In the genomic region with DNA sequence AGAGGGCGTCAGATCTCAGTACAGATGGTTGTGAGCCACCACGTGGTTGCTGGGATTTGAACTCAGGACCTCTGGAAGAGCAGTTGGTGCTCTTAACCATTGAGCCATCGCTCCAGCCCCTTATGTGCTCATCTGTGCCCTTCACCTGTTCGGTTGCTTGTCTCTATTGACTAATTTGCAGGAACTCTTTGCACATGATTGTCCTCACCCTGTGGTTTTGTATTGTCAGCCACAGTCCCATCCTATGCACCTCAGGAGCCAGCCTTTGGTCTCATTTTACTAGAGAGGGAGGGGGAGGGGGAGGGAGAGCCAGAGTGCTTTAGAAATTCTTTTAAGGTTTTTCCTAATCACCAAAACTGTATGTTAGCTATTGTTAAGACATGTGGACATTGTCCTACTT, we compare ENCODE assay signal across 24 mouse cellular contexts. TPM values are rescaled to one million over a fixed set of nuclear protein-coding genes. Genes with fewer than 3 reads are reported as not detected.
A peak's percentile ranks its signal among the peaks of the same experiment; 100 is the strongest.
DNase-seq lines count a peak whose midpoint lies in the region; ATAC-seq and TF ChIP-seq lines count a peak whose summit lies in the region.
"Had no signal": no experiment of that assay in that cellular context is flagged by ENCODE, and none has a peak within 500 bp of the region (broad histone marks: within the 10 kb centered on the region; RNA-seq: fewer than 3 reads in every experiment).

No protein-coding gene starts in this region.

- no peak for TF ChIP-seq EP300 in liver, postnatal 0 days (IDR thresholded peaks at IDR 0.05; ENCODE audit: low read depth)

- no peaks in the 10 kb centered on the region for H3K27me3 ChIP-seq in liver, postnatal 0 days (ENCODE audit: insufficient read depth, low read length)
- no peaks in the 10 kb centered on the region for H3K27me3 ChIP-seq in liver, embryonic 12.5 days (replicated peaks)
- H3K27me3 ChIP-seq in E14TG2a.4 (ENCODE audit: insufficient read depth, low read length), result no peaks in the 10 kb centered on the region
- H3K27me3 ChIP-seq: forebrain, embryonic 13.5 days; heart, embryonic 13.5 days; hindbrain, embryonic 13.5 days had no signal

- H3K36me3 ChIP-seq in liver, postnatal 0 days (replicated peaks; ENCODE audit: insufficient read depth, low read length), result no peaks in the 10 kb centered on the region
- no peaks in the 10 kb centered on the region for H3K36me3 ChIP-seq in liver, embryonic 12.5 days
- no peaks in the 10 kb centered on the region for H3K36me3 ChIP-seq in E14TG2a.4 (ENCODE audit: insufficient read depth, low read length)
- H3K36me3 ChIP-seq: forebrain, embryonic 10.5 days; heart, embryonic 10.5 days; heart, embryonic 13.5 days; hindbrain, embryonic 10.5 days; hindbrain, embryonic 13.5 days had no signal

- 49% methylated on average over 4 of the region's 4 CpGs for WGBS in liver, postnatal 0 days (ENCODE audit: insufficient replicate concordance)
- WGBS in liver, embryonic 12.5 days (ENCODE audit: insufficient replicate concordance), result 47% methylated on average over 4 of the region's 4 CpGs

- no peak overlapping the region for H3K9ac ChIP-seq in liver, postnatal 0 days (replicated peaks)
- H3K9ac ChIP-seq in liver, embryonic 12.5 days, result no peak overlapping the region
- H3K9ac ChIP-seq: forebrain, embryonic 13.5 days; heart, embryonic 13.5 days; hindbrain, embryonic 13.5 days had no signal

- no peak for TF ChIP-seq CTCF in liver, postnatal 0 days (IDR thresholded peaks at IDR 0.05; ENCODE audit: low read depth)
- TF ChIP-seq CTCF in E14TG2a.4 (conservative IDR thresholded peaks at IDR 0.05; ENCODE audit: low read length), result 0 out of 2 replicates have a peak, but pooled peaks have one; percentile 4

- no peak overlapping the region for H3K4me3 ChIP-seq in liver, postnatal 0 days (ENCODE audit: low read depth, low read length)
- H3K4me3 ChIP-seq in liver, embryonic 12.5 days, result no peak overlapping the region
- H3K4me3 ChIP-seq in E14TG2a.4 (replicated peaks; ENCODE audit: low read length), result no peak overlapping the region
- H3K4me3 ChIP-seq: forebrain, embryonic 10.5 days; forebrain, embryonic 13.5 days; heart, adult 2 months; heart, embryonic 10.5 days; heart, embryonic 13.5 days; hindbrain, embryonic 10.5 days; hindbrain, embryonic 13.5 days had no signal

- 0 out of 2 replicates have a peak, but pooled peaks have one; percentile 19 for ATAC-seq in liver, postnatal 0 days
- ATAC-seq in liver, embryonic 12.5 days, result no peak
- peak; percentile 46; the same call in 1 of the 2 replicates for ATAC-seq in megakaryocyte progenitor cell, adult 5-6 weeks (replicated peaks; ENCODE audit: poor library complexity)
- ATAC-seq: forebrain, embryonic 13.5 days; forebrain, embryonic 16.5 days; hindbrain, embryonic 16.5 days had no signal

- H3K4me2 ChIP-seq in liver, postnatal 0 days (ENCODE audit: low read depth, low read length), result no peak overlapping the region
- H3K4me2 ChIP-seq in liver, embryonic 12.5 days, result no peak overlapping the region
- H3K4me2 ChIP-seq: forebrain, embryonic 13.5 days; heart, embryonic 13.5 days; hindbrain, embryonic 13.5 days had no signal

- no peaks in the 10 kb centered on the region for H3K4me1 ChIP-seq in liver, postnatal 0 days (ENCODE audit: insufficient read depth)
- 0 out of 2 replicates have a peak, but pooled peaks cover 3% of the 10 kb centered on the region for H3K4me1 ChIP-seq in liver, embryonic 12.5 days
- no peaks in the 10 kb centered on the region for H3K4me1 ChIP-seq in E14TG2a.4 (replicated peaks; ENCODE audit: low read depth, low read length)
- H3K4me1 ChIP-seq: forebrain, embryonic 10.5 days; forebrain, embryonic 13.5 days; heart, embryonic 10.5 days; heart, embryonic 13.5 days; hindbrain, embryonic 10.5 days; hindbrain, embryonic 13.5 days had no signal

- intact Hi-C loops in heart, postnatal 14 days (cut with DNase I), result loop anchor here (10.0 kb wide), 1 partner anchor 197 kb away; the partner anchor contains the start of genes 4930544D05Rik and Chrne

- no peak overlapping the region for H3K27ac ChIP-seq in liver, postnatal 0 days (ENCODE audit: low read depth)
- no peak overlapping the region for H3K27ac ChIP-seq in liver, embryonic 12.5 days
- H3K27ac ChIP-seq: forebrain, embryonic 10.5 days; forebrain, embryonic 13.5 days; heart, adult 2 months; heart, embryonic 10.5 days; heart, embryonic 13.5 days; hindbrain, embryonic 10.5 days; hindbrain, embryonic 13.5 days had no signal

- H3K9me3 ChIP-seq in liver, postnatal 0 days (ENCODE audit: low read length), result no peaks in the 10 kb centered on the region
- H3K9me3 ChIP-seq in liver, embryonic 12.5 days (replicated peaks), result no peaks in the 10 kb centered on the region
- no peaks in the 10 kb centered on the region for H3K9me3 ChIP-seq in E14TG2a.4 (ENCODE audit: low read length)
- H3K9me3 ChIP-seq: forebrain, embryonic 10.5 days; forebrain, embryonic 13.5 days; heart, embryonic 10.5 days; heart, embryonic 13.5 days; hindbrain, embryonic 10.5 days; hindbrain, embryonic 13.5 days had no signal

- DNase-seq in liver, postnatal 0 days, result no peak
- no peak for DNase-seq in heart, postnatal 14 days
- no peak for DNase-seq in urinary bladder, postnatal 14 days (ENCODE audit: low spot score)
- DNase-seq: adrenal gland, adult 8-10 months; adrenal gland, postnatal 25 days; cerebellum, adult 18-20 months; cerebellum, adult 9-10 months; cerebellum, postnatal 14 days; gastrocnemius, postnatal 10 days; gastrocnemius, postnatal 36 days; heart, adult 2 months had no signal

RNA-seq across cellular contexts. Expression of gene Pelp1, which starts 8.4 kb away (rescaled TPM):
- polyA plus RNA-seq in liver, postnatal 0 days (2015; fragmentation: Nextera tagmentation; extraction: Ambion mirVana), result 6.1 and 6.4 TPM in 2 replicates
- 28.6 and 29.7 TPM in 2 replicates for polyA plus RNA-seq in liver, embryonic 12.5 days (2016; fragmentation: Nextera tagmentation; extraction: Ambion mirVana)
- 27.1 and 28.4 TPM in 2 replicates for total RNA-seq in megakaryocyte progenitor cell, adult 5-6 weeks (2015)
- 9.5 and 16.8 TPM in 2 replicates for total RNA-seq in megakaryocyte progenitor cell, adult 5-6 weeks (2017)
- 10 to 100 TPM; 19.8 to 22.9 TPM for total RNA-seq in heart, postnatal 14 days (2021)

RNA-seq across cellular contexts. Expression of gene Arrb2, which starts 14.2 kb away (rescaled TPM):
- 20.0 and 21.8 TPM in 2 replicates for polyA plus RNA-seq in liver, postnatal 0 days (2015; fragmentation: Nextera tagmentation; extraction: Ambion mirVana)
- 17.9 and 22.5 TPM in 2 replicates for polyA plus RNA-seq in liver, embryonic 12.5 days (2016; fragmentation: Nextera tagmentation; extraction: Ambion mirVana)
- 43.9 and 47.7 TPM in 2 replicates for total RNA-seq in megakaryocyte progenitor cell, adult 5-6 weeks (2015)
- total RNA-seq in megakaryocyte progenitor cell, adult 5-6 weeks (2017), result 31.4 and 48.0 TPM in 2 replicates
- total RNA-seq in heart, postnatal 14 days (2021), result 10 to 100 TPM; 13.8 to 17.0 TPM

RNA-seq across cellular contexts. Expression of gene Med11, which starts 33.5 kb away (rescaled TPM):
- 14.3 and 15.1 TPM in 2 replicates for polyA plus RNA-seq in liver, postnatal 0 days (2015; fragmentation: Nextera tagmentation; extraction: Ambion mirVana)
- polyA plus RNA-seq in liver, embryonic 12.5 days (2016; fragmentation: Nextera tagmentation; extraction: Ambion mirVana), result 19.7 and 21.7 TPM in 2 replicates
- total RNA-seq in megakaryocyte progenitor cell, adult 5-6 weeks (2015), result 36.7 and 37.1 TPM in 2 replicates
- 37.0 and 40.2 TPM in 2 replicates for total RNA-seq in megakaryocyte progenitor cell, adult 5-6 weeks (2017)
- total RNA-seq in heart, postnatal 14 days (2021), result 1 to 10 TPM; 7.3 to 8.5 TPM

RNA-seq across cellular contexts. Expression of gene Zmynd15, which starts 41.0 kb away (rescaled TPM):
- polyA plus RNA-seq in liver, postnatal 0 days (2015; fragmentation: Nextera tagmentation; extraction: Ambion mirVana), result 0.59 and 0.70 TPM in 2 replicates
- polyA plus RNA-seq in liver, embryonic 12.5 days (2016; fragmentation: Nextera tagmentation; extraction: Ambion mirVana), result 0.12 and 0.23 TPM in 2 replicates
- not detected in 2 replicates for total RNA-seq in megakaryocyte progenitor cell, adult 5-6 weeks (2015)
- total RNA-seq in megakaryocyte progenitor cell, adult 5-6 weeks (2017), result 0.25 TPM in 1 of 2 replicates, not detected in the other
- 1 to 10 TPM; 2.9 to 4.7 TPM for total RNA-seq in heart, postnatal 14 days (2021)
- total RNA-seq: granulocyte monocyte progenitor cell, adult 5-6 weeks; MEL had no signal

RNA-seq across cellular contexts. Expression of gene Cxcl16, which starts 41.6 kb away (rescaled TPM):
- polyA plus RNA-seq in liver, postnatal 0 days (2015; fragmentation: Nextera tagmentation; extraction: Ambion mirVana), result 9.2 and 9.4 TPM in 2 replicates
- 0.87 and 1.1 TPM in 2 replicates for polyA plus RNA-seq in liver, embryonic 12.5 days (2016; fragmentation: Nextera tagmentation; extraction: Ambion mirVana)
- 0.29 and 0.67 TPM in 2 replicates for total RNA-seq in megakaryocyte progenitor cell, adult 5-6 weeks (2015)
- total RNA-seq in megakaryocyte progenitor cell, adult 5-6 weeks (2017), result 0.24 TPM in 1 of 2 replicates, not detected in the other
- total RNA-seq in heart, postnatal 14 days (2021), result 1 to 10 TPM; 7.3 to 9.5 TPM
- total RNA-seq: granulocyte monocyte progenitor cell, adult 5-6 weeks; MEL had no signal
